Mouse (Mus musculus): Measurements from ENCODE around the gene S100a13.
A peak's percentile ranks its signal among the peaks of the same experiment; 100 is the strongest.

Gene S100a13

GRCm38 (mm10) chr3:90552231-90552630, 38.0 kb downstream of the S100a13 start:
- DNase-seq (ENCODE audit: low read depth, low spot score), result no peak

- DNase-seq (ENCODE audit: low read depth, low spot score), result peak; percentile 84
Observed at GRCm38 (mm10) chr3:90555954-90556353, 41.7 kb downstream of the S100a13 start.

DNA sequence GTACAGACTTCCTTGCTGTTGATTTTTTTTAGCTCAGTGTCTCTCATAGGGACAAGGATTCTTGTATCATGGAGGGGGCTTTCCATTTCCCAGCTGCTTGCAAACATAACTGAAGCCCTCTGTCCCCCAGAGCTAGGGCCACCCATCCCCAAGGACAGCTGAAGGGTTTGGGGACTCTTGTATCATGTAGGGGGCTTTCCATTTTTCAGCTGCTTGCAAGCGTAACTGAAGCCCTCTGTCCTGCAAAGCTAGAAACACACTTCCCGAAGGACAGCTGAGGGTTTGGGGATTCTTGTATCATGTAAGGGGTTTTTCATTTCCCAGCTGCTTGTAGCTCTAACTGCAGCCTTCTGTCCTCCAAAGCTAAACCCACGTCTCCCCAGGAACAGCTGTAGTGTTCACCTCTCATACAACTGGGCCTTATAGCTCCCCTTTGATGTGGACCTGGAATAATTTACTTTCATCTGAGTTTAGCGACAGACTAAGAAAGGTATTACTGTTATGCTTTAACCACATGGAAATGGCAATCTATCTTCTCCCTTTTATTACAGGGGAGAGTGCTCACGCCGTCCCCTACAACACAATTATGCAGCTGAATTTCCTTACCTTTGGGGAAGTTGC, 45.9 kb downstream of the S100a13 start, which contains the start of gene S100a3:
TSS of gene S100a3 (plus strand) at position 571 of the 621 bp plus-strand sequence.
- peak; percentile 16 for DNase-seq (ENCODE audit: low read depth, low spot score)

Measured in brain, adult 2 months (tissue).